Mouse (Mus musculus): ENCODE results near the gene Hnrnpa0.
"Not testable (repeated sequence)": the region's sequence is repeated elsewhere in the genome, so short reads cannot be mapped to it uniquely, and the experiment has no call there.

The Hnrnpa0 gene

DNA sequence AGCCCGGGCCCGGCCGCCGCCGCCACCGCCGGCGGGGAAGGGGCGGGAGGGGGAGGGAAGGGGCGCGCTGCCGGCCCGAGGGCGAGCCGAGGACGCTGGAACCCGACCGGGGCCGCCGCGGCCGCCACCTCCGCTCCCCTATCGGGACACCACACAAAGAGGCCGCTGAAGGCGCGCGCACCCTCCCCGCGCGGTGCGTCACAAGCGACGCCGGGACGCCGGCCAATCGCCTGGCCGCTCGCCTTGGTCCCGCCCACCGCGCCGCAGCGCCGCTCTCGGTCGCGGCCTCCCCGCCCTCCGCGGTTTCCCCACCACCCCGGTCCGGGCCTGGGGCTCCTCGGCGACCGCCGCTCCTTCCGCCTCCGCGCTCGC lies at the start of gene Hnrnpa0:
Gene Hnrnpa0 (minus strand): TSS at position 161 of the 372 bp plus-strand sequence.
- peak; percentile 88 to 90 for DNase-seq (ENCODE audit: low spot score in 2 of 2)

DNA sequence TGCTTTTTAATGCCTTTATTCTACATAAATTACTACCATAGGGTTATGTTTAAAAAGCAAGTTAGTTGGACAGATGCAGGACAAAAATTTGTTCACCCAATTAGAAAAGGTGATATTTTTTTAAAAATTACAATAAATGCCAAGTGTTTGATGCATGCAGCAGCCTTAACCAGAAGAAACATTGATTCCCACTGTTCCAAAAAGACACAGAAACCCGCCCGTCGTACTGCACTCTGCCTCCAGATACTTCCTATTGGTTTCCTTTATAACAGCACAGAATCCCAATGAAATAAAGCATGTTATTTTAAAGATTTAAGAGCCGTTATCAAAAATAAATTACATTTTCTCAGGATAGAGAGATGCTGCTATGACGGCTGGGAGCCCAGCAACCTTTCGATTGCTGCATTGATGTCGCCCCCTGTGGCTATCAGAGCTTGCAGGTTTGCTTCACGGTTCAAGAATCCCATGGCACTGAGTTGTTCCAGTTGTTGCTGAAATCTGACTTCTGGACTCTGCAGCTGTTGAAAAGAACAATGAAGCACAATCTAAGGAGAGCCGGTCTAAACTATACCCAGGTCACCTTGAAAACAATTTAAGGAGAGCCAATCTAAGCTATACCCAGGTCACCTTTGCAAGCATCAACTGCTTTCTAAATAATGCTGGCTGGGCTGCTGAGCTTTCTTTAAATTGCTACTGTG lies 49.3 kb upstream of the Hnrnpa0 start:
- DNase-seq (ENCODE audit: low spot score in 2 of 2) = peak; percentile 100

DNA sequence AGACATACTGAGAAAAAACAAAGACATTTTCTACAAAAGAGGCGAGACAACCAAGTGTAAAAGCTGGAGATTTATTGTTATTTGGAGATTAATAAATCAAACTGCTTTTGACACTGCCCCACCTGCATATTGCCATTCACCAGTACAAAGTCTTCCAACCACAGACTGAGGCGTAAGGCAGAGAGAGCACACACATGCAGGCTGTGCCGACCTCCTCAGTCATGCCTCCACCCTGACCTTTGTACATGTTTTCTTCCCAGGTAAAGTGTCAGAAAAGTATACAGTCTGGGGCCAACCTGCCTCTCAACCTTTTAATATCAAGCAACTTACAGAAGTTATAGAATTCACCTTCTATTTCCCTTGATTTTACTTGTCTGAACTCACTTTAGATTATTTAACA lies 47.7 kb upstream of the Hnrnpa0 start:
- DNase-seq (ENCODE audit: low spot score in 2 of 2) = no peak

DNA sequence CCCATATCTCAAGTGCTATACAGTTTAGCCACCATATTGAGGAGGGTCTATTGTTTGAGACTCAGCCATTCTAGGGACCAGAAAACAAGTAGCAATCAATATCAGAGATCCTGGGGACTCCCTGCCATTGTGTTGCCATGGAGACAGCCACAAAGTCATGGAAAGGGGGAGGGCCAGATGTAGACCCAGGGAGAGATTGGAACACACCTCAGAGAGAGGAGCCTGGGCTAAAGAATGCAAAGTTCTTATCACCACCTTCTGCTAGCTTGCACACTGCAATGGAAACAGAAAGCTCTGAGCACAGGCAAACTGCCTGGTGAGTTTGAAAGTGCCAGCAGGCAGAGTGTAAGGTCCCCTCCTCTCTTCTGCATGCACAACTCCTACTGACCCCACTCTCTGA lies 39.8 kb upstream of the Hnrnpa0 start:
- DNase-seq (ENCODE audit: low spot score in 2 of 2) = no peak

- no peak for DNase-seq (ENCODE audit: low spot score in 2 of 2)
These were observed 35.0 kb upstream of the Hnrnpa0 start for GRCm38 (mm10) chr13:58163343-58163742.

- no peak for DNase-seq (ENCODE audit: low spot score in 2 of 2)
These were observed 32.4 kb upstream of the Hnrnpa0 start for GRCm38 (mm10) chr13:58160761-58161160.

- DNase-seq (ENCODE audit: low spot score in 2 of 2) = peak; percentile 76 to 78
These were observed 29.9 kb upstream of the Hnrnpa0 start for GRCm38 (mm10) chr13:58158099-58158912.

GRCm38 (mm10) chr13:58157447-58158098 lies 29.2 kb upstream of the Hnrnpa0 start, which contains the start of gene Idnk:
Gene Idnk (plus strand): TSS chr13:58157649.
- DNase-seq (ENCODE audit: low spot score in 2 of 2) = peak; percentile 66 to 75

DNA sequence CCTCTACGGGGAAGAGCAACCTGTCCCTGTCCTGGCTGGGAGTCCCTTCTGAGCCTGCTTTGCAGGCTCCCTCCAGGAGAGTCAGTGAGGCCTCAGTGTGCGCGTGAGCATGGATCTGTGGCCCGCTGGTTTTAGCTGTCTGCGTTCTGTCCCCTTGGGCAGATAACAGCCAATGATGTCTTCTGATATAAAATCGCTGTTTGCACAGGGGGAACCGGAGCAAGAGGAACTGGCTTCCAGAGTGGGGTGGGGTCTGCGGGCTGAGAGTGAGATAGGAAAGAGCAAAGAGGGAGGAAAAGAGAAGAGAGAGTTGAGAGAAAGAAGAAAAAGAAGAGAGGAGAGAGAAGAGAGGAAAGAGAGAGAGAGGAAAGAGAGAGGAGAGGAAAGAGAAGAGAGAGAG lies 28.7 kb upstream of the Hnrnpa0 start:
- no peak for DNase-seq (ENCODE audit: low spot score in 2 of 2)

DNA sequence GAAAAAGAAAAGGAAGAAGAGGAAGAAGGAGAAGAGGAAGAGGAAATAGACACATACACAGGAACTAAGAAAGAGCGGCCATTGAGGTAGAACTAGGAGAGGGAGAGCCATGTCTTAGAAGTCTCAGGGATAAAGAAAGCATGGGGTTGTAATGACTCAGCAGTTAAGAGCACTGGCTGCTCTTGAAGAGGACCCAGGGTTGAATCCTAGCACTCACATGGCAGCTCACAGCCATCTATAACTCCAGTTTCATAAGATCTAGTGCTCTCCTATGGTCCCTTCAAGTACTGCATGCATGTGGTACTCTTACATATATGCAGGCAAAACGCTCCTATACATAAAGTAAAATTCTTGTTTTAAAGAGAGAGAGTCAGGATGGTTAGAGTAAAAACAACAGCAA lies 27.7 kb upstream of the Hnrnpa0 start:
- DNase-seq (ENCODE audit: low spot score in 2 of 2) = no peak

GRCm38 (mm10) chr13:58150442-58150841 lies 22.1 kb upstream of the Hnrnpa0 start:
- no peak for DNase-seq (ENCODE audit: low spot score in 2 of 2)

DNA sequence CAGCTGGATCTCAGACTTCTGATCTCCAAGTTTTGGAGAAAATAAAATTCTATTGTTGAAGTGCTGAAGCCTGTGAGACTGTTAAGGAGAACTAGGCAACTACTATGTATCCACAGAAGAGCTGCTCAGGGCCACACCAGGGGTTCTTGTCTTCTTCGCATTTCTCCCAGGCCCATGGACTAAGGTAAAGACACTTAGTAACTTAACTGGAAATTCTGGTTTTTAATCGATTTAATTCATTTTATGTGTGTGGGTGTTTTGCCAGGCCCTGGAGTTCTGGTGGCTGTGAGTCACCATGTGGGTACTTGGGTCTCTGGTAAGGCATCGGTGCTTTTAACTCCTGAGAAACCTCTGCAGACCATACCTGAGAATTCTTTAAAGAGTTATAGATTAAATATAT lies 21.3 kb upstream of the Hnrnpa0 start:
- no peak for DNase-seq (ENCODE audit: low spot score in 2 of 2)

- no peak for DNase-seq (ENCODE audit: low spot score in 2 of 2)
These were observed 20.7 kb upstream of the Hnrnpa0 start for GRCm38 (mm10) chr13:58149033-58149558.

DNA sequence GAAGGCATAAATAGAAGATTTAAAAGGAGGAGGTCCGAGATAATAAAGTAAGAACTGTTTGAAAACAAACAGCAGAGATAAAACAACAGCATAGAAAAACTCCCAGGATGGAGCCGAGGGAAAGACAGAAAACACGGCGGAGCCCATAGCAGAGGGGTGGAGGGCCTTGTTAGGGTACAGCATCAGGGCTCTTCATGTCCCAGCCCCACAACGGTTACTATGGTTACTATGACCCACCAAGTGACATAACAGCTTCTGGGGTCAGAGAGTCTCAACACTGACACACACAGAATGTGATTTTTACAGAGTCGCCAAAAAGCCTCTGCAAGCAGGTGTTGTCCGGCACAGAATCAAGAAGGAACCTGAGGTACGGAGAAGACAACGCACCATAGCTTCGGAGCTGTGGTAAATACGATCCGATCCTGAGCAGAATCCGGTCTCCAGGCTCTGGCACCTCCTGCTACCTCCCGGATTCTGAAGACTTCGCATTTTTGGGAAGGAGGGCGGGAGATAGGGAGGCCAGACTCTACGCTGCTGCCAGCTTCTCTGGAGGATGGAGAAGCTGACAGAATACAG lies 20.0 kb upstream of the Hnrnpa0 start:
- peak in 1 of 2 experiments; percentile 28 for DNase-seq (ENCODE audit: low spot score in 2 of 2)

- DNase-seq (ENCODE audit: low spot score in 2 of 2) = no peak
These were observed 19.4 kb upstream of the Hnrnpa0 start for GRCm38 (mm10) chr13:58147760-58148159.

- DNase-seq (ENCODE audit: low spot score in 2 of 2) = not testable (repeated sequence)
These were observed 18.2 kb upstream of the Hnrnpa0 start for GRCm38 (mm10) chr13:58146603-58147002.

- no peak for DNase-seq (ENCODE audit: low spot score in 2 of 2)
These were observed 3.3 kb upstream of the Hnrnpa0 start for GRCm38 (mm10) chr13:58131692-58132091.

GRCm38 (mm10) chr13:58129687-58130246 lies 1.4 kb upstream of the Hnrnpa0 start:
- no peak for DNase-seq (ENCODE audit: low spot score in 2 of 2)

GRCm38 (mm10) chr13:58128768-58129671 lies 664 bp upstream of the Hnrnpa0 start:
- peak; percentile 95 for DNase-seq (ENCODE audit: low spot score in 2 of 2)

- DNase-seq (ENCODE audit: low spot score in 2 of 2) = peak; percentile 54 to 68
These were observed 492 bp downstream of the Hnrnpa0 start for GRCm38 (mm10) chr13:58127766-58128361.

All from right cerebral cortex, postnatal 36 days (tissue).